Mouse (Mus musculus): ENCODE measurements around the gene Lsr.
"Not testable (repeated sequence)": the region's sequence is repeated elsewhere in the genome, so short reads cannot be mapped to it uniquely, and the experiment has no call there.

Gene Lsr

DNA sequence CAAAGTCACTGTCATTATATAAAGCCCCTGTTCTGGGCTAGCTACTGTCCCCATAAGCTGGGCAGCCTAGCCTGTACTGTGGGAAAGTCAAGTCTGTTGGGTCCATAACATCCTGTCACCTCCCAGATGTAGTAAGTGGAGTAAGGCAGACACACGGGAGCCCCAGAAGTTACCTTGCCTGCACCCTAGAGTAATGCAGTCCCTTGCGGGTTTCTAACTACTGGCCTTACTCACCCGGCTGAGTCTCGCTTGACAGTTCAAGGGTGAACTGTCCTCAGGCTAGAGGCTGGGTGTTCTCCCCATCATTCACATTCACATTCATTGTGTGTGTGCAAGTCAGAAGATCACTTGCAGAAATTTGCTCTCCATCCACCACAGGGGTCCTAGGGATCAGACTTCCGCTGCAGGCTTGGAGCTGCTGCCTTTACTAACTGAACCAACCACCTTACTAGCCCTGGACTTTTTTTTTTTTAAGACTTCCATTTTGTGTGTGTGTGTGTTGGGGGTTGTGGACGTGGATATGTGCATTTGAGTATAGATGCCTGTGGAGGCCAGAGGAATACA is 13.4 kb downstream of the Lsr start:
- no peak for DNase-seq

DNA sequence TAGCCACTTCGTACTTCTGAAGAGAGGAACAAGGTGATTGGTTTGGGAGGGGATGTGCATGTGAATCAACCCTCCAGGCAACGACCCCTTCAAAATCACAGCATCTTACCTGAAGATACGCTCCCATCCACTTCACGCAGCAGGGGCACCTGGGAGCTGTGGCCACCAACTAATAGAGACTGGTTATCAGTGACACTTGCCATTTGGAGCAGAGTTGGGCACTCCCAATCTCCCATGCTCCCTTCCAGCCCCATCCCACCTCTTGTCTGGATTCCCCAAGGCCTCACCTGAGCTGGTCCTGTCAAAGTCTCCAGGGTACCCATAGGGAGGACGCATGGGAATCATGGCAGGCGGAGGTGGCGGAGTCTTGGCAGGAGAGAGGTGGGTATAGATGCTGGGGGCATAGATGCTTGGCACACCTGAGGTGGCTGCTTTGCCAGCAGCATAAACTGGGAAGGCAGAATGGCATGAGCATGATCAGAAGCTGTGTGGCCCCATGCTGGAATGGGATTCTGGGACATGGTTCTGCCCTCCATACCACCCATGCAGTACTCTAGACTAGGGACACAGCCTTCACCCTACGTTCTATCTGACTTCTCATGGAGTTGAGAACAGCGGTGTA is 14.3 kb downstream of the Lsr start:
- no peak for DNase-seq

DNA sequence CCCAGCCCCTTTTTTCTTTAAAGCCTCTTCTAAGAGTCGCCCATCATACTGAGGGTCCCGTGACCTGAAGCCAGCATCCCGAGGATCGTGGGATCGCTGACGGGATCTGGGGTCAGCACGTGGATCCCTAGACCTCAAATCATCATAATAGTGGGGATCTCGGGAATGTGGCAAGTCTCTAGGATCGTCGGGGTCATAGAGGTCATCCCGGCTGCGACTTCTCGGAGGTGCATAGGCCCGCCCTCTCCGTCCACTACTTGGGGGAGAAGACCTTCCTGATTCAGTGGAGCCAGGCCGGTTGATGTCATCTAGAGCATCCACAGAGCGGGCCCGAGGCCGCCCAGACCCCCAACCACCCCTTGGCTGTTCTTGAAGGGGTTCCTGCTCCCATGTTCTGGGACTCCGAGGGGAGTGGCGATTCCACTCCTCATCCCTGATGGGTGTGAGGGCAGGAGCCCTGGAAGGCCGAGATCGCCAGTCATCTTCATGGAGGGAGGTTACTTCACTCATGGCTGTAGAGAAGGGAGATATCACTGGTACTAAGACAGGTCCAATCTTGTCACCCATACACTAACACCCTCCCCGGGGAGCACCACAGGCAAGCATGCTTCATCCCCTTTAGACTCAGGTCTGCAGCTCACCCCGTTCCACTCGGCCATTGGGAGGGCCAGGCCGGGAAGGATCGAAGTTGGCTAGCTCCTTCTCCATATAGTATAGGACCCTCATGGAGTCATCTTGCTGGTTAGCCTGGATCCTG is 15.0 kb downstream of the Lsr start:
- peak; percentile 30 for DNase-seq

DNA sequence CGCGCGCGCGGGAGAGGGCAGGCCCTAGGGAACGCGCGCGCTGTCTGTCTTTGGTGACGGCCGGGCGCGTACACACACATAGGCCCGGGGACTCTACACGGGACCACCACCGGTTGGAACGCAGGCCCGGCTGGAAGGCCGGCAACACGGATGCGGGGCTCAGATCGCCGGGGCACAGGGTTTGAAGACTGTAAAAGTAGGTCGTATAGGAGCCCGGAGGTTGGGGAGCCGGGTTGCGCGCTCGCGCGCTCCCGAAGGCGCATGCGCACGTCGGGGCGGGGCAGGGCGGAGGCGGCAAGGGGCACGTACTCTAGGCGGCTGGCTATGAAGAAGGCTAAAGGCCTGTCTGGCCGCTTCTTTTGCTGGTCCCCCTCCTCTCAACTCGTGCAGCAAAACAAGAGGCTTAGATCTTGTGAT is 15.9 kb downstream of the Lsr start:
- peak; percentile 95 for DNase-seq

DNA sequence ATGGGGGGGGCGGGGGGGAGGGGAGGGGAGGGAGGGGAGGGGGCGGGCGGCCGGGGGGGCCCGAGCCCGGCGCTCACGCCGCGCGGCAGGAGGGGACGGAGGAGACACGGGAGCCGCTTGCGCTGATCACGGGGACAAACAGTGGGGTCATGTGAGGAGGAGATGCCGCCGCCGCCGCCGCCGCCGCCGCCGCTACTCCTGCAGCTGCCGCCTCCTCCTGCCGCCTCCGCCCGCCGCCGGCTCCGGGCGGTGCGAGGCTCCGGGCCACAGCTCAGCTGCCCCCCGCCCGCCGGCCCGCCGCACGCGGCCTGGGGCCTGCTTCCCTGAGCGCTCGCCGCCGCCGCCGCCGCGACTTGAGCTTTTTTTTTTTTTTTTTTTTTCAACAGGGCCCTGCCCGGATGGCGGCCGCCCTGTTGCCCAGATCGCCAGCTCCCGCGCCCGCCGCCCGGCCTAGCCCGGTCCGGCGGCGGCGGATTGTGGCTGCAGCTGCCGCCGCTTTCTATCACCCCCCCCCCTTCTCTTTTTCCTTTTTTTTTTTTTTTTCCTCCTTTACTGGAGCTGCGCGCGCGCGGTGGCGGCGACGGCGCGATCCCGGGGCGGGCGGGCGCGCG is 16.4 kb downstream of the Lsr start, which contains the start of gene Usf2:
Gene Usf2 (minus strand): TSS at position 48 of the 611 bp plus-strand sequence.
- DNase-seq, result peak; percentile 81

DNA sequence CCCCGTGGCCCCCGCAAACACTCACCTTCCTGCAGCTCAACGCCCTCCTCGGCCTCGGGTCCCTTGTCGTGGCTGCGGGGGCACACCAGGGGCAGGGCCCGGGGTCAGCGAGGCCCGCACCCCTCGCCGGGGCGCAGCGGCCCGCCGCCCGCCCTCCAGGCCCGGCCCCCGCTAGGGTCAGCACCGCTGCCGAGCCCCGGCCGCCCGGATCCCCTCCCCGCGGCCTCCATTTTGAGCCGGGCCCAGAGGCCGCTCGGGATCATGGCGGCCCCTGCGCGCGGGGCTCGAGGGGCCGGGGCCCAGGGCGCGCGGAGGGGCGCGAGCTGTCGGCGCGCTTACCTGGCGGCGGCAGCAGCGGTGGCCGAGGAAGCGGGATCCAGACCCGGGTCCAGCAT is 16.9 kb downstream of the Lsr start:
- no peak for DNase-seq

DNA sequence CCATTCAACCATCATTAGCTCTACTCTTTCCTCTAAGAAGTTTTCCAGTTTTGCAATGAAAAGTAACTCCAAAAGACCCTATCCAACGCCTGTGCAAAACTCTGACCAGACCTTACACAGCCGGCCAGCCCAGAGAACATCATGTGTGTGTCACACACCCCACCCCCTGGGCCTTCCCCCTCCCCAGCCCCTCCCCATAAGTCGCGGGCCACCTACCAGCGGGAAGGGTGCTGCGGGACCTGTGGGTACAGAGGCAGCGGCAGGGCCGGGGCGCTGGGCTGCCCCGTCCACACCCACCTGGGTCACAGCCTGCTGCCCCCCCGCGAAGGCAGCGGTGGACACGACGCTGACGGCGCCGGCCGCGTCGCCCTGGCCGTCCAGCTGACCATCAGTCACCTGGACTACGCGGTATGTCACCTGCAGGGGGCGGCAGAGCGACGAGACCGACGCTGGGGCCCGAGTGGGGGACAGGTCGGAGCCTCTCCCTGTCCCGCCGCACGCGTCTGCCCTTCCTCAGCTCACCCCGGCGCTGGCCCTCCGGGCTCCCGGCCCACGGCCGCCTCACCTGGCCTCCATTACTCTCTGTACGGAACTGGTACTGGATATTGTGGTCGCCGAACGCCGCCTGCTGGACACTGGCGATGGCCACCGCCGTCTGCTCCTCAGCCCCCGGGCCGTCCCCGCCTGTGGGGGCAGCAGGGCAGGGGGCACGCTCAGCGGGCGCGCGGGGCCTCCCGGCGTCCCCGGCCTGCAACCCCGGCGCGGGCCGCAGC is 17.5 kb downstream of the Lsr start:
- peak; percentile 85 for DNase-seq

DNA sequence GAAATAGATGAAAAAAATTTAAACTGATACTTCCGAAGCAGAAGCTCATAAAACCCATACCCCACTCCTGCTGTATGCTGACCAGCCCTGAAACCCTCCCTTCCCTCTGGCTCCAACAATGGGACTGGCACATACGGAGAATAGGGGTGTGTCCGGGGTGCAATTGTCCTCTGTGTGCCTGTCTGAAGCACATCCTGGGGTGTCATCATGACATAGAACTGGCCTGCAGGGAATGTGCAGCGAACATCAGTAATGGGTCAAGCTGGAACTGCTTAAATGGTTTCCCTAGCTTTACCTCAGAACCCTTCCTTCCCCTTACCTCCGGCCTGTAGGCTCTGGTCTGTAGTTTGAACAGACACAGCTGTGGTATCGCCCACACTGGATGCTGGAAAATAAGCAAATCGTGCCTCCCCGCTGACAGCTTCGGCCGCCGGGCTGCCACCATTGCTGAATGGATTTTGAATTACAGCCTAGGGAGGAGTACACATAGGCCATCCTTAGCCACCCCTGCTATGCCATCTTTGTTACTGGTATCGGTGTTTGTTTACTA is 18.2 kb downstream of the Lsr start:
- no peak for DNase-seq

DNA sequence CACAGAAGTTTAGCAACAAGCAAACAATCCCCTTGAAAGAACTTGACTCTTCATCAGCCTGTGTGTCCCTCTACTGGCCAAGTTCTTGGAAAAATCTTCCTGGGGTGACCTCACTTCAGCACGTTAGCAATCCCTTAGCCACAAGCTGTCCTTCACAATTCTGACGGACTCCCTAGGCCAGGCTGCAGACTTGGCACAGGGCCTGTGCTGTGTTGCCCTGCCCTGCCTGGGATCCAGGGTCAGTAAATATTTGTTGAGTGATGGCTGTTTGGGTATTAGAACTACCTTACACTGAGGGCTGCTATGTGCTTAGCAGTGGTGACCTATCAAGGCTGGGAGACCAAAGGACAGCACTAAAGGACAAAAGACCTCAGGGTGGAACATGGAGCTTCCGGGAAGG is 19.2 kb downstream of the Lsr start:
- DNase-seq, result no peak

DNA sequence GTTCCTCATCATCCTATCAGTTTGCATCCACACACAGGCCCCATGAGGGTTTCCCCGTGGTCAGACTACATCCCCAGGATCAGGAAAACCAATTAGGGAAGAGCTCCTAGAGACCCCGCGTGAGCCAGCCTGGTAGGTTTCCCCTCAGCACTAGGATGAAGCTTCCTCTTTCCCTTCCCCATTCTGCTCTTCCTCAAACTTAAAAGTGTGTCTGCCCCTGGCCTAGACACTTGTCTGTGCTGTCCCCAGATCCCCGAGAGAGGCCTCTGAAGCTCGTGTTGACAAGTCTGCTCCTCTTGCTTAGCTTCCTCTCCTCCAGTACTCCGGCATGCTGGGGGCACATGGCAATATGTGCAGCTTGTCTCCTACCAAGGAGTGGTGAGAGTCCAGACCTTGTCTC is 19.8 kb downstream of the Lsr start:
- DNase-seq, result no peak

DNA sequence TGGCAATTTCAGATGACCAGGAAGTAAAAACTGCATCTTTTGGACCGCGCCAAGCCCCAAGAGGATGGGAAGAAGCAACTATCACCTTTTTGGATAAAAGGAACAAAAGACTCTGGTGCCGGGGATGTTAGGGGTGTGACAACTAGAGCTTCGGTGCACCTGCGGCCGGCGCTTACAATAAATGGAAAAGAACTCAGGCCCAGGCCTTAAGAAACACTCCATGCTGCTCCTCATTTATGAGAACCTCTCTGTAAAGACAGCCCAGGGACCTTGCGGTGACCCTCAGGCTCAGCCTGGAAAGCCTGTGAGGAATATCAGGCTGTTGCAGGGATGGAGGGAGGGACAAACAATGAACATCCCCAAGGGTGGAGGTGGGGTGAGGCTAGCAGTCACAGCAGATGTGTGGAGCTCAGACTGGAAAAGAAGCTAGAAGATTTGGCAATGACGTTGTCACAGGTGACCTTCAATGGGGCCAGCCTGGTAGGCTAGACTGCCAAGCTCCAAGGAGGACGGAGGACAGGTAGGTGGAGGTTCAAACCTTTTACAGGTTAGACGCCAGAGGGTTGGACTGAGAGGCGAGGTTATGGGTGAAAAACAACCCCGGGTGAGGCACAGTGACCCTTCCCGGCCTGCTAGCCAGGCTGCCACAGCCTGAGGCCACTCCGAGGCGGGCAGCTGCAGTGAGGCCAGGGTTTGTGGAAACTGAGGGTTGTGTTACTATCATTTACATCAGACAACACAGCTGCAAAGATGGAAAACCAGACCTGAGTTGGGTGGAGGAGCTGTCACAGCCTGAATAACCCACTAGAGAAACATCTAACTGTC is 20.6 kb downstream of the Lsr start:
- DNase-seq, result no peak

DNA sequence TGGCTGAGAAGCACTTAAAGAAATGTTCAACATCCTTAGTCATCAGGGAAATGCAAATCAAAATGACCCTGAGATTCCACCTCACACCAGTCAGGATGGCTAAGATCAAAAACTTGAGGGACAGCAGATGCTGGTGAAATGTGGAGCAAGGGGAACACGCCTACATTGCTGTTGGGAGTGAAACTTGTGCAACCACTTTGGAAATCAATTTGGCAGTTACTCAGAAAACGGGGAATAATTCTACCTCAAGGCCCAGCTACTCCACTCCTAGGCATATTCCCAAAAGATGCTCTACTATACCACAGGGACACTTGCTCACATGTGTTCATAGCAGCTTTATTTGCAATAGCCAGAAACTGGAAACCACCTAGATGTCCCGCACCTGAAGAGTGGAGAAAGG is 23.4 kb downstream of the Lsr start:
- DNase-seq, result not testable (repeated sequence)

DNA sequence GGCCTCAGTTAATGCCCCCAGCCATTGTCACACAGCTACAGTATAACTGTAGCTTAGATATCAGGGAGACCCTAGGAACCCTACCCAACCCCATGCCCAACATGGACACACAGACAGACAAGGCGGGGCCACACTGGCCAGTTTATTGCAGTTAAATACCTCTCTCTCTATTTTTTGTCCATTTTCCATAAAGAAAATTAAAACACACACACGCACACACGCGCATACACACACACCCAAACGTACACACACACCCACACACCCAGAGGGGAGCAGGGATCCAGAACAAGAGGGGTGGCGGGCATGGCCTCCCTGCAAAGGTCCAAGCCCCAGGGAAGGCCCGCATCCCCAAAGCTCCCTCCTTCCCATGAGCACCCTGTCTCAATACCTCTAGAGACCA is 27.4 kb downstream of the Lsr start:
- no peak for DNase-seq

DNA sequence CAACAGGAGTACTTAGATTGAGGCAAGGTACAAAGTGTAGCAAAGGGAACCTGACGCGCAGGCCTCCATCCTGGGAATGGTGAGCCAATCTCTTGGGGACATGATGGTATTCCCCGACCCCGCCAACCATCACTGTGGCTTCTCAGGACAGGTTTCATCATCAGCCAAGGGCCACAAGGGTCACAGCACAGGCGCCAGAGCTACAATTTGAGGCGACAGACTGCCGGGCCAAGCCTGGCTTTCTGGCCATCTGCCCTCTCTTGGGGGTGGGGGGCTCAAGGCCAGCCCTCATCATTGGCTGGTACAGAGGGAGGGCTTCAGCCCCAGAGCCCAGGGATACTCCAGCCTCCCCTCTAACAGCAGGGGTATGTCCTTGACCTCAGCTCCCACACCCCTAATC is 27.8 kb downstream of the Lsr start:
- DNase-seq, result not testable (repeated sequence)

DNA sequence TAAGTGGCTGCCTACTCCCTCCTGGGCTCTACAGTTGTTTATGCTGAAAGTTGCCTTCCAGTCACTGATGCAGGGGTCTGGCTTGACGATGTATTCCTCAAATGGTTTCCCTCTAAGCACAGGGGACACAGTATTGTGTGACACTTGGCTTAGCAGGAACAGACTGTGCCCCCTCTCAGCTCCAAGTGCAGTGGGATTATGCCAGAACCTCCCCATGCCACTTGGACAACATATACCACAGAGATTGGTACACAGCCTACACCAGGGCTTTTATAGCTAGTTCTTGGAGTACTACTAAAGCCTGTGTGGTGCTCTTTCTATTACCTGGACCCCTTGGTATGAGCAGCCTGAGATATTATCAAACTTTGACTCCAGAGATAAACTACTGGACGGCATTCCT is 28.6 kb downstream of the Lsr start:
- DNase-seq, result not testable (repeated sequence)

DNA sequence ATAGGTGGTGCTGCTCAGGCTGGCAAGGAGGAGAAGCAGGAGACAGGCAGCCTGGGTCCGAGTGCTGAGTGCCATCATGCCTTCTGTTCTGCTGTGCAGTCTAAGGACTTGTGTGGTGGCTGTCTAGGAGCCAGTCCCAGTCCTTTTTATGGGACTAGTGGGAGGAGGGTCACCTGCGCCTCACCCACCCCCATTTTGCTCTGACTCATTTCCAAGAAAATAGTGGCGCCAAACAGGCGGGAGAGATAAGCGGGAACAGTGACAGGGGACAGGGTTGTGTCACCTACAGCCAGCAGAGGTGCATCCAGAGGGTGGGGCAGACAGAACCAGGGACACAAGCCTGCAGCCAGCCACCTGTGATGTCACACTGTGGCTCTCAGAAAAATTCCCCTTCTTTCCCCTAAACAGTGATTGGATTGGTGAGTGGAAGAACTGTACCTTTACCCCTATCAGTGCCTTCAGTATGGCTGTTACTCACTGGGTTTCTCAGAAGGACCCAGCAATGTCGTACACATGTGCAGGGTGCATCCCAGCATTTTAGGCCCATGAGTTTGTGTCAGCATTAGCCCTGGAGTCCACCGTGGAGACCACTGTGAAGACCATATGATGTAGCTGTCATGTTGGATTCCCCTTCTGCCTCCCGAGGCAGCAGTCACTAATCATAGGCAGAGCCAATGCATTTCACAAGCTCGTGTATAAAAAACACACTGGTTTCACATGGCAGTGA is 29.2 kb downstream of the Lsr start, which contains the start of gene Hamp:
Gene Hamp (minus strand): TSS at position 124 of the 727 bp plus-strand sequence.
- no peak for DNase-seq

DNA sequence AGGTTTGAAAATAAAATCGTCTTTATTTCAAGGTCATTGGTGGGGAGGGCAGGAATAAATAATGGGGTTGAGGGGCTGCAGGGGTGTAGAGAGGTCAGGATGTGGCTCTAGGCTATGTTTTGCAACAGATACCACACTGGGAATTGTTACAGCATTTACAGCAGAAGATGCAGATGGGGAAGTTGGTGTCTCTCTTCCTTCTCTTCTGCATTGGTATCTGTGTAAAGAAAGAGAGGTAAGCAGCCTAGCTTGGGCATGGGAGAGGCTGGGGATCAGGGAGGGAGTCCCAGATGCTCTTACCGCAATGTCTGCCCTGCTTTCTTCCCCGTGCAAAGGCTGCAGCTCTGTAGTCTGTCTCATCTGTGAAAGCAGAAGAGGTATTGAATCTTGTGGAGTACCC is 30.9 kb downstream of the Lsr start:
- DNase-seq, result not testable (repeated sequence)

DNA sequence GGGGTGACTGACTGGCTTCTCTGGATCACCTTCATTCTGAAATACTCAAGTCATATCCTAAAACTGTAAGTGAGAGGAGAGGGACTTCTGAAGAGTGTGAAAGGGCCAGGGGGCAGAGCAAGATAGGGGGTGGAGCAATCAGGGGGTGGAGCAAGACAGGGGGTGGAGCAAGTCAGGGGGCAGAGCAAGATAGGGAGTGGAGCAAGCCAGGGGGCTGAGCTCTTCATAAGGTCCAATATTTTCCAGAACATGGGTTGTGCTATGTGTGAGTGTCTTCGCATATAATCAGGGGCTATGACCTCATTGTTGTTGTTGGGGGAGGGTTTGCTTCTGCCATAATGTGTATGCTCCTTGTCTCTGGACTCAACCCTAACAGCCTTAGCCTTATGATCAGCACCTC is 33.2 kb downstream of the Lsr start:
- DNase-seq, result not testable (repeated sequence)

DNA sequence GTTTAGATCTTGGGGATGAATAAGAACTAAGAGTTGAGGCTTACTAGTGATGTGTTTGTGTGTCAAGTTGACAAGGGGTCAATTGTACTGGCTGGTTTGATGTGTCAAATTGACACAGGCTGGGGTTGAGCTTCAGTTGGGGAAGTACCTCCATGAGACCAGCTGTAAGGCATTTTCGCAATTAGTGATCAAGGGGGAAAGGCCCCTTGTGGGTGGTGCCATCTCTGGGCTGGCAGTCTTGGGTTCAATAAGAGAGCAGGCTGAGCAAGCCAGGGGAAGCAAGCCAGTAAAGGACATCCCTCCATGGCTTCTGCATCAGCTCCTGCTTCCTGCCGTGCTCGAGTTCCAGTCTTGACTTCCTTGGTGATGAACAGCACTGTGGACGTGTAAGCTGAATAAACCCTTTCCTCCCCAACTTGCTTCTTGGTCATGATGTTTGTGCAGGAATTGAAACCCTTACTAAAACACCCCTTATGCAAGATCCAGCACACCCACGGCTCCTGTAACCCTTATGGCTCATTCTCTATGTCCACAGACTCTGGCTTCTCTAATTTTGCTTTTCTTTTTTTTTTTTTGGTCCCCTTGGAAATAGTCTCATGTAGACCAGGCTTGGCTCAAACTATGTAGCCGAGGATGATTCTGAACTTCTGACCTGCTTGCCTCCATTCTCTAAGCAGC is 37.7 kb downstream of the Lsr start:
- DNase-seq, result not testable (repeated sequence)

DNA sequence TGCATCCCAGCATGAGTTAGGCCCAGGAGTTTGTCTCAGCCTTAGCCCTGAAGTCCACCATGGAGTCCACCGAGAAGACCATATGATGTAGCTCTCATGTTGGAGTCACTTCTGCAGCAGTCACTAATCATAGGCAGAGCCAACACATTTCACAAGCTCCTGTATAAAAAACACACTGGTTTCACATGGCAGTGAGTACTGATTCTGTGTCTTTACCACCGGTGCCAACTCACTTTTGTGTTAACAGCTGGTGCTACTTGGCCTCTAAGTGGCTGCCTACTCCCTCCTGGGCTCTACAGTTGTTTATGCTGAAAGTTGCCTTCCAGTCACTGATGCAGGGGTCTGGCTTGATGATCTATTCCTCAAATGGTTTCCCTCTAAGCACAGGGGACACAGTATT is 48.7 kb downstream of the Lsr start, which contains the start of gene Hamp2:
Gene Hamp2 (minus strand): TSS at position 101 of the 400 bp plus-strand sequence.
- not testable (repeated sequence) for DNase-seq

Data from thymus, postnatal 14 days (tissue).